Mouse (Mus musculus) ovary, postnatal 10 days (tissue): ENCODE results near the gene Csnk2a2.

Experiments used
- DNase-seq: peaks from one replicate; pipeline ENCODE4 v3.0.0; 2022; ENCODE audit warnings: low spot score

Csnk2a2 gene

GRCm38 (mm10) chr8:95470008-95470407 is 19.8 kb downstream of the Csnk2a2 start:
- no peak for DNase-seq

GRCm38 (mm10) chr8:95468995-95469394 is 20.8 kb downstream of the Csnk2a2 start:
- no peak for DNase-seq

- DNase-seq, result no peak
Observed at GRCm38 (mm10) chr8:95466543-95466942, 23.3 kb downstream of the Csnk2a2 start.

- DNase-seq, result no peak
Observed at GRCm38 (mm10) chr8:95452518-95452917, 37.3 kb downstream of the Csnk2a2 start.

GRCm38 (mm10) chr8:95450271-95450670 is 39.6 kb downstream of the Csnk2a2 start:
- DNase-seq, result no peak

GRCm38 (mm10) chr8:95447661-95448060 is 42.2 kb downstream of the Csnk2a2 start:
- no peak for DNase-seq

- no peak for DNase-seq
Observed at GRCm38 (mm10) chr8:95445042-95445441, 44.8 kb downstream of the Csnk2a2 start.

GRCm38 (mm10) chr8:95441491-95442039 is 48.3 kb downstream of the Csnk2a2 start:
- DNase-seq, result no peak

- DNase-seq, result no peak
Observed at GRCm38 (mm10) chr8:95440168-95440709, 49.6 kb downstream of the Csnk2a2 start.

GRCm38 (mm10) chr8:95439421-95439820 is 50.4 kb downstream of the Csnk2a2 start:
- no peak for DNase-seq

- DNase-seq, result no peak
Observed at GRCm38 (mm10) chr8:95437341-95437992, 52.4 kb downstream of the Csnk2a2 start.

GRCm38 (mm10) chr8:95435930-95436329 is 53.9 kb downstream of the Csnk2a2 start:
- DNase-seq, result no peak

- no peak for DNase-seq
Observed at GRCm38 (mm10) chr8:95435471-95435870, 54.4 kb downstream of the Csnk2a2 start.

- DNase-seq, result peak; percentile 93
Observed at GRCm38 (mm10) chr8:95434686-95435439, 55.0 kb downstream of the Csnk2a2 start, which contains the start of gene Cfap20. Cfap20 (minus strand) TSS chr8:95434869.

- no peak for DNase-seq
Observed at GRCm38 (mm10) chr8:95434233-95434632, 55.6 kb downstream of the Csnk2a2 start.

GRCm38 (mm10) chr8:95433124-95433523 is 56.7 kb downstream of the Csnk2a2 start:
- no peak for DNase-seq

GRCm38 (mm10) chr8:95432471-95432870 is 57.4 kb downstream of the Csnk2a2 start:
- no peak for DNase-seq

GRCm38 (mm10) chr8:95429945-95430344 is 59.9 kb downstream of the Csnk2a2 start:
- no peak for DNase-seq

- no peak for DNase-seq
Observed at GRCm38 (mm10) chr8:95427594-95428535, 62.0 kb downstream of the Csnk2a2 start.

GRCm38 (mm10) chr8:95426781-95427281 is 63.0 kb downstream of the Csnk2a2 start:
- DNase-seq, result no peak

GRCm38 (mm10) chr8:95424682-95425081 is 65.2 kb downstream of the Csnk2a2 start:
- no peak for DNase-seq
